Mouse (Mus musculus) 416B (cell line): ENCODE measurements around the gene Cdc6.

ENCODE experiments used
- DNase-seq: peaks from one replicate; pipeline ENCODE4 v3.0.0; 2011; ENCODE audit warnings: low read depth

Cdc6 gene

DNA sequence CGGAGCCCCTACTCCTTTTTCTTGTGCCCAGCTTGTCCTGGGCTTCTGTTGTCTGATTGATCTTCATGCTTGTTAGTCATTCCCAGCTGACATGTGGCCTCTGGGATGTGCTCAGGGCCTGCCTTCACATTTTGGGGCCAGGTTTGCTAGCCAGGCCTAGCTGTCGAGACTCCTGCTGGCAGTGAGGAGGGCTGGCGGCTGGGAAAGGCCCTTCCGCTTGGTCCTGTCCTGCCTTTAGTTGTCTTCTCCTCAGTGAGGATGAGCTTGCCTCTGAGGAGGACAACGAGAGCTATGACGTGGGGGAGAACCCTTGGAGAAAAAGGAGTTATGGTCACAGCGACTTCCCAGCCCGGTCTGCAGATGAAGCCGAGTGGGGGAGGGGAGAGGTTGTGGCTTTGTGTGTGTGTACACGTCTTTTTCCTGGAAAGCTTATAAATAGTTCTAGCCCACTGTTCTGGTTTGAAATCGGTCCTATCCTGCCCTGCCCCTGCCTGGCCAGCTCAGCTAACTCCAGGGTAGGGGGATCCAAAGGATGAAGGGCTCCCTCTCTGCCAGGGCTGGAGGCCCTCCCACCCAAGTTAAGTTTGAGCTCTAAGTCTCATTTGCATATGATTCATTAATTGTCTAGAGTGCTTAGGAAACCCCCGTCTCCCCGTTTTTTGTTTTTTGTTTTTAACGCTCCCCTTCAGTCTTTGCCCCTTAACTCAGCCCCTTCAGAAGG lies 36.3 kb downstream of the Cdc6 start:
- DNase-seq: peak; percentile 65

GRCm38 (mm10) chr11:98944897-98945604 lies 37.5 kb downstream of the Cdc6 start:
- DNase-seq: no peak

DNA sequence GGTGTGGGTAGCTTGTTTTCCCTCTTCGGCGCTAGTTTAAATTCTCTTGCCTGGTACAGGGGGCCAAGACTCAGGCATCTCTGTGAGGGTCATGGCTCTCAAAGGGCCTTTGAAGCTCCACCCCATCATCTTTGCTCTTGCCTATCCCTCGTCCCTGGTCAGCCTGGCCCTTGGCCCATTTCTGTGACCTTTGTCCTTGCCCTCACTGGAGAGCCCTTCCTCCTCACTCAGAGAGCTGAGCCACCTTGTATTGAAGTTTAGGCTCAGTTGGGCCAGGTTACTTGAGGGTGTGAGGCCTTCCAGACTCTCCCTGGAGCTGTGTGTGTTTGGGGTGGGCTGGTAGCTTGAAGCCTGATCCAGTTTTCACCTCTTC lies 38.0 kb downstream of the Cdc6 start:
- DNase-seq: no peak

DNA sequence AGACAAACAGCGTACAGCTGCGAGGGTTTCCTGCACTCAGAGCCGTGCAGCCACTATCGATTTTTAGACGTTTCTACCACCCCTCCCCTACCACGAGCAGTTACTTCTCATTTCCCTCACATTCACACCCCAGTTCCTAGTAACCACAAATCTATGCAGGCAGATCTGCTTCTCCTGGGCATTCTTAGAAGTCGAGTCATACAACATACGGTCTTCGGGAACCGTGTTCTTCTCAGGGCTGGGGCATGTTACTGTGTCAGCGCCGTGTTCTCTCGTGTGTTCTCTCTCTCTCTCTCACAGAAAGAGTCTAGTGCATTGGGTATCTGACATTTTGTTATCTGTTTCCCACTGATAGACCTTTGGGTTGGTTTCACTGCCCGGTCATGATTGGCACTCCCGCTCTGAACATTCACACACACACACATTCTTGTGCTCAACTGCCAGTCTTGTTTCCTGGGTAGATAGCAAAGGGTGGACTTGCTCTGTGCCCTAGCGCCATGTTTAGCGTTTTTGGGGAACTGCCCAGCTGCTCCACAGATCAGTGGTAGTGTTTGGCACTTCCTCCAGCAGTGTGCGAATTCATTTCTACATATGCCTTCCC lies 40.5 kb downstream of the Cdc6 start:
- DNase-seq: peak; percentile 56

DNA sequence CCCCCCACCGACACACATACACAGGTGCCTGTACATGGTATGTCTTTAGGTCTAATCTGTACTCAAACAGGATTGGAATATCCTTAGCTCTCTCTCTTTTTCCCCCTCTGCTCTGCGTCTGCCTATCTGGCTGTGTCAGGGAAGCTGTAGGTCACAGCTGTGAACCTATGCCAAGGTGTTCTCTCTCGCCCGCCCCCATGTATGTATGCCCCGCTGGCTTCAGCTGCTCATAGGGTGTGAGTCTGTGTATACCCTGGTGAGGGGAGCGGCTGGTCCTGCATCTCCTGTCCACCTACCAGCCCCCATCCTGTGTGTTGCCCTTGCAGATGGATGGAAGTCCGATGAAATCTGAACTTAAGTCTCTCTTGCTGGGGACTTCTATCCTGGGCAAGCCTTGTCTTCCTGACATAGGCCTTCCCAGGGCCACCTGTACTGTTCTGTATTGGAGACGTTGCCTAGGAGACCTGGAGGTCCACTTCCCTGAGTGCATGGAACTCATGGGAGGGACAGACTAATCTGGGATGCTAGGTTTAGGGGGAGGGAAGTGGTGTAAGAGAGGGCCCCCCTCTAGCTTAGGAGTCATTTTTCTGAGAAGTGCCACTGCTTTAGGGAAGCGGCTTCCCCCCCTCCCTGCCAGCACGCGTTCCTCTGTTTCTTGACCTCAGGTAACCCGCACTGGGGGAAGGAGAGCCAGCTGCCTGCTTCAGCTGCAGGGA lies 41.8 kb downstream of the Cdc6 start:
- DNase-seq: no peak

DNA sequence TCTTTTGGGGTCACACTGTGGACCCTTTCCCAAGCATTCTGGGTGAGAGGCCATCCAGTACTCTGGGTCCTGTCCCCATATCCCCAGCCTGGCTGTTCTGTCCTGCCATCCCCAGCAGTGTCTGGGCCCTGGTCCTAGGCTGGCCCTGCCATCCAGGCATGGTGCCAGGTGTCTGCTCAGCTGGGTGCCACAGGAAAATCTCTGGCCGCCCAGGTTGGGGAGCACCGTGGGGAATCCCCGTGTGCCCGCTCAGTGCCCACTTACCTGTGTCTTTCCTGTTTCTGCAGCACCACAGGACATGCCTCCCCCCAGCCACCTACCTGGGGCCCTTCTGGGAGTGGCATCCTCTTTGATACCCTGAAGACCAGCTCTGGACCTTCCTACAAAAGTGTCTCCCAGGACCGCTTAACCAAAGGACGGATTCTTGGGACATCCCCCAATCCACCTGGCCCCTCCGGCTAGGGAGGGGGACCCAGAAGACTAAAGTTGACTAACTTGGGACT lies 42.4 kb downstream of the Cdc6 start:
- DNase-seq: no peak

DNA sequence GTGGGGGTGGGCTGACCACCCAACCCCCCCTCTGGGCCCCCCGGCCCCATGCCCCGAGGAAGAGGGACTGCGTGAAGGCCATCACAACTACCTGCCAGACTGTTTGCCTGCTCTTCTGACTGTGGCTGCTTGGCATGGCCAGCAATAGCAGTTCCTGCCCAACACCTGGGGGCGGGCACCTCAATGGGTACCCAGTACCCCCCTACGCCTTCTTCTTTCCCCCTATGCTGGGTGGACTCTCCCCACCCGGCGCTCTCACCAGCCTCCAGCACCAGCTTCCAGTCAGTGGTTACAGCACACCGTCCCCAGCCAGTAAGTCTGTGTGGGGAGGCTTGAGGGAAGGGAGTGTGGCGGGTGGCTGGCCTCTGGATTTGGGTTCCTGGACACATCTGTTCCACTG lies 42.9 kb downstream of the Cdc6 start:
- no peak for DNase-seq

DNA sequence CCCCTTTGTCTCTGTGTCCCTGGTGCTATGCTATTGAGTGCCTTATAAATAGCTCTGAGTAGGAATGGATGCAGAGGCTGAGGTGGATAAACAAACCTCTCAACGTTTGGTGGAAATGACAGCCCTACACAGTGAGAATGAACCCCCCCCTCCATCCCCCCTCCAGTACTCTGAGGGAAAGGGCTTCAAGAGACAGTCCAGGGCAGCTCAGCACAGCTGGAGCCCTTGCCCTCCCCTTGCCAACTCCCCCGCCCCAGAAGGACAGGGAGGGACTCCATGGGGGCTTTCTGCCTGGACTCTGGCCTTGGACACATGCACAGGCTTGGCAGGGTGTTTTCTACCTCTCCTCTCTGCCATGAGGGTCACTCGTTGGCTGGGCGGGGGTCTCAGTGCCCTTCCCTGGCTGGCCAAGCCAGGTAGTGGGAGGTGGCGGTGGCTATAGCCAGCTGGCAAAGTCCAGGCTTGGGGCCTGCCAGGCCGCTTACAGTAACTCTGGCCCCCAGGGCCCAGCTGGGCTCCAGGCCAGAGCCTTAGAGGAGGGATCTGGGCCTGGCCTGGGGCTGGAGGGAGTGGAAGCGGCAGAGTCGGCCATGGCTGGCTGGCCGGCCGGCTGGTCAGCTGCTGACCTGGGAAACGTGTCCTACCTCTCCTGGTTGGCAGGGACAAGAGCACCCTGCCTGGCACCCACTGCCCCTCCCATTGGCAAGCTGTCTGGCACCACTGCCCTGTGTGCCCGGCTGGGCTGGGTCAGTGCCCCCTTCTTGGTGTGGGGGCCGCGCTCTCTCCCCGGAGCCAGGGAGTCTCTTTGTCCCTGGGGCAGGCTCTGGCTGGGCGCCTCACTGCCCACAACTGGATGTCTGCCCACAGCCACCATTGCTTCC lies 43.7 kb downstream of the Cdc6 start:
- DNase-seq: no peak

DNA sequence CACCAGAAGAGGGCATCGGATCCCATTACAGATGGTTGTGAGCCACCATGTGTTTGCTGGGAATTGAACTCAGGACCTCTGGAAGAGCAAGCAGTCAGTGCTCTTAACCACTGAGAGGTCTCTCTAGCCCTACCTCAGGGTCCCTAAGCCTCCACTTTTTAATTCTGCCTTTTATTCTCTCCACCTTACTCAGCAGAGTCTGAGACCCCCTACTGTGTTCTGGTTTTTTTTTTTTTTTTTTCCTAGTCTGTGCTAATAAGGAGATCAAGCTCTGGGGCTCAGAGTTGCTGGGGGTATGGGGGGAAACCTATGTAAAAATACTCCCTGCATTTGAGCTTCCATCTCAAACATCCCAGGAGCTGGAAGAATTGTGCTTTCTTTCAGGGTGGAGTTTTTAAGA lies 44.5 kb downstream of the Cdc6 start:
- DNase-seq: no peak

DNA sequence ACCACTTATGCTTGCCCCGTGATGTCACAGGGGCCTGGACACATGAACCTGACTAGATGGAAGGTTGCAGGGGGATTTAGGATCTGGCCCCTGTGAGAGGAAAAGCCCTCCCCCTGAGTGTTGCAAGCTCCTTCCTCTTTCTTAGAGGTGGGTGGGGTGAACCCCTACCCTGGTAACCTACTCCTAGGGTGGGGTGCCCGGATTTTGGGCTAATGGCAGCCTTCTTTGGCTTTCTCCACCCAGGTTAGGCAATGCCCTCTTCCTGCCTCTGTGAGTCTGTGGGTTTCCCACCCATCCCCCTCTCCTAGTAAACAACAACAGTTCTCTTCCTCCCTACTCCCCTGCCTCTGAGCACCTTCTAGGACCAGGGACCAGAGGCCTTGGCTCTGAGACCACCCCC lies 45.1 kb downstream of the Cdc6 start:
- peak; percentile 77 for DNase-seq

DNA sequence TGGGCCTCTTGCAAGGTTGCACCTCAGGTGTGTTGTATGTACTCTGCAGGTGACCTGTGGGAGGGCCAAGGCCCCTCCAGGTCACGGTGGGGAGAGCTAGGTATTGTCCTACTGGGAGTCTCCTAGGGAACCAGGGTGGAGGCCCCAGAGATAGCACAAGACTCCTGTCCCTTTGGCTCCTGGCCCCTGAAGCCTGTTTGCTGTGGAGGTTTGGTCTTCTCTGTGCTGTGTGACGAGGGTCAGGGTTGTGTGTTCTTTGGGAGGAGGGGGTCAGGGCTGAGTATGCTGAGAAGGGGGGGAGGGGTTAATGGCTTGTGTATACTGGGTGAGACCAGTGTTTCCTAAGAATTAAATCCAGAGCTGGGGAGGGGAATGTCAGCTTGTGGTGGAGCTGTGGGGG lies 45.8 kb downstream of the Cdc6 start:
- DNase-seq: no peak

GRCm38 (mm10) chr11:98953835-98954320 lies 46.3 kb downstream of the Cdc6 start:
- DNase-seq: no peak

- peak; percentile 35 for DNase-seq
Measured at GRCm38 (mm10) chr11:98954373-98954772, 46.8 kb downstream of the Cdc6 start.

- no peak for DNase-seq
Measured at GRCm38 (mm10) chr11:98954801-98955706, 47.5 kb downstream of the Cdc6 start.

DNA sequence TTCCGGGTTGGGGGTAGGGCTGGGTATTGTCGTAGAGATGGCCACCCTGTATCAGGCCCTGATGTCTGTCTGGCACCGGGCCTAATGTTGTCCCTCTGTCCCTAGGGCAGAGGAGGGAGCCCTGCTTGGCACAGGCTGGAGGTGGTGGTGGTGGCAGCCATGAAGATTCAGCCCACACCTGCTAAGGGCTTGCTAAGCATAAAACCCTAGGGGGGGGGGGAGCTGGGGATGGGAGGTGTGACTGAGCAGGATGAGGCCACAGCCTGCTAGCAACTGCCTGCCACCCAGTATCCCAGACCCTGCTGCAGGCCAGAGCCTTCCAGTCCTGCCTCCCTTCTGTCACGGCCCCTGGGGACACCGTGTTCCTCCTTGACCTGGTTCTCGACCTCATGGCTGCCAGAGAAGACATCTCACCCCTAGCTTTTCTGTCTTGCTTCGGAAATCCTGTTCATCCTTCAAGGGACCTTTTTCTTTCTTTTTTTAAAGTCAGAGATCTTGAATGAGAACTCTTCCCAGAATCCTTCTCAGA lies 48.2 kb downstream of the Cdc6 start:
- no peak for DNase-seq

DNA sequence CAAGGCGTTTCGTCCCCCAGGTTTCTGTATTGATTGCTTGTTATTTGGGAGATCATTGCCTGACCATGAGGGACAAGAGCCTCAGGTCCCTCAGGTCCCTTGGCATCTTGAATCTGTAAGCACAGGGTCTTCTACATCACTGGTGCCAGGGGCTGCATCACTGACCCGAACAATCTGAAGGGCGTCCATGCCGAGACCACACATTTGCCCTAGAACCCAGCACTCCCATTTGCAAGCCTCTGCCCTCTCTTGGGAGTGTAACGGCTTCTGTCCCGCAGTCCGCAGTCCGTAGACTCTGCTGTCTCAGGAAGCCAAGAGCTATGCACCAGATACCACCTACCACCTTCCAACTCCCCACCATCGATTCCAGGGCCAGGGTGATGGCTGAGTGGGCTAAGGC lies 48.7 kb downstream of the Cdc6 start:
- DNase-seq: no peak

- DNase-seq: peak; percentile 68
Measured at GRCm38 (mm10) chr11:98959437-98960312, 52.1 kb downstream of the Cdc6 start.

- DNase-seq: no peak
Measured at GRCm38 (mm10) chr11:98960313-98960906, 52.8 kb downstream of the Cdc6 start.
